Mouse (Mus musculus): ENCODE measurements around the gene Hoxc10. TPM values are rescaled to one million over a fixed set of nuclear protein-coding genes. Genes with fewer than 3 reads are reported as not detected.

Gene Hoxc10
- polyA plus RNA-seq, 1 experiment from 2014 or later, result not detected

- H3K4me3 ChIP-seq (ENCODE audit: inconsistent target), result no peak overlapping the region
- 26% methylated on average over 19 of the region's 19 CpGs for WGBS (ENCODE audit: missing documents)
- H3K36me3 ChIP-seq (ENCODE audit: inconsistent target), result no peaks in the 10 kb centered on the region
- H3K79me2 ChIP-seq (ENCODE audit: inconsistent target), result no peaks in the 10 kb centered on the region
- H3K27ac ChIP-seq, result no peak overlapping the region
These were observed 49.0 kb downstream of the Hoxc10 start for GRCm38 (mm10) chr15:103015406-103016166.

GRCm38 (mm10) chr15:103018636-103019035 is 52.0 kb downstream of the Hoxc10 start, which contains the start of gene Hoxc4:
Gene Hoxc4 (plus strand): TSS chr15:103018934.
- H3K79me2 ChIP-seq (ENCODE audit: inconsistent target), result no peaks in the 10 kb centered on the region
- H3K4me3 ChIP-seq (ENCODE audit: inconsistent target), result no peak within 1 kb of the TSS
- H3K27ac ChIP-seq, result no peak within 1 kb of the TSS
- 78% methylated on average over 9 of the region's 9 CpGs for WGBS (ENCODE audit: missing documents)
- H3K36me3 ChIP-seq (ENCODE audit: inconsistent target), result no peaks in the 10 kb centered on the region

DNA sequence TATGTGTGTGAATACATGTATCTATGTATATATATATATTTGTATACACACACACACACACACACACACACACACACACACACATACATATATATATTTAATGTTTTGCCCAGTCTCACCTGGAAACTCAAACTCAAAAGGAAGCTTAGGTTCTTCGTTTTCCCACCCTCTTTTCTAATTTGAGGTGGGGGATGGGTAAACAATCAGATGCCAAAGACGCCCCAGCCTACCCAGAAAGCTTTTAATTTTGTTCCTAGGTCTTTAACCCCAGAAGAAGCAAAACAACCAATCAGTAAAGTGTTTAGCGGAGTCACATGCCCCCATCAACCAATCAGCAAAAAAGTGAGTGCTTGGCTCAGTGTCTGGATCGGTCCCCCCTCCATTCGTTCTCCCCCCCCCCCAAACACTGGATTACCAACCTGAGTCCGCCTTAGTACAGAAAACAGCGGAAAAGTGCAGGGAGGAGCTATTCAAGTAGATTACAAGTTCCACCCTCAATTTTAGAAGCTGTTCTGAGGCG is 54.4 kb downstream of the Hoxc10 start:
- no peaks in the 10 kb centered on the region for H3K36me3 ChIP-seq (ENCODE audit: inconsistent target)
- H3K27ac ChIP-seq, result no peak overlapping the region
- no peak overlapping the region for H3K4me3 ChIP-seq (ENCODE audit: inconsistent target)
- 14% methylated on average over 8 of the region's 8 CpGs for WGBS (ENCODE audit: missing documents)
- no peaks in the 10 kb centered on the region for H3K79me2 ChIP-seq (ENCODE audit: inconsistent target)

Other genes with a start within 250 kb of the Hoxc10 start
- gene Calcoco1, start 244.6 kb upstream of the Hoxc10 start, polyA plus RNA-seq (2018), result 11.1 to 58.2 TPM (median 32.4 TPM) in 3 replicates
- gene Hoxc13, start 45.7 kb upstream of the Hoxc10 start, polyA plus RNA-seq (2018), result not detected in 3 replicates
- not detected in 3 replicates for gene Hoxc12, start 30.0 kb upstream of the Hoxc10 start, polyA plus RNA-seq (2018)
- gene Hoxc11, start 12.4 kb upstream of the Hoxc10 start, polyA plus RNA-seq (2018), result not detected in 3 replicates
- not detected in 3 replicates for gene Hoxc5, start 647 bp downstream of the Hoxc10 start, polyA plus RNA-seq (2018)
- not detected in 3 replicates for gene Hoxc9, start 9.6 kb downstream of the Hoxc10 start, polyA plus RNA-seq (2018)
- not detected in 3 replicates for gene Hoxc8, start 23.8 kb downstream of the Hoxc10 start, polyA plus RNA-seq (2018)
- gene Hoxc6, start 31.5 kb downstream of the Hoxc10 start, polyA plus RNA-seq (2018), result not detected in 3 replicates
- gene Hoxc4, start 52.1 kb downstream of the Hoxc10 start, polyA plus RNA-seq (2018), result not detected in 3 replicates
- gene Smug1, start 200.3 kb downstream of the Hoxc10 start, polyA plus RNA-seq (2018), result 3.2 to 6.0 TPM (median 5.0 TPM) in 3 replicates